In genomic region chr12:24877231-24877630, GRCm38 (mm10) we compare ENCODE assay signal across 17 mouse cellular contexts. TPM values are rescaled to one million over a fixed set of nuclear protein-coding genes. Genes with fewer than 3 reads are reported as not detected.
A peak's percentile ranks its signal among the peaks of the same experiment; 100 is the strongest.
DNase-seq lines count a peak whose midpoint lies in the region; ATAC-seq and TF ChIP-seq lines count a peak whose summit lies in the region.
"Had no signal": no experiment of that assay in that cellular context is flagged by ENCODE, and none has a peak within 500 bp of the region (broad histone marks: within the 10 kb centered on the region; RNA-seq: fewer than 3 reads in every experiment).

No protein-coding gene starts in this region.

- H3K9ac ChIP-seq in liver, embryonic 11.5 days (ENCODE audit: low read depth, low read length) = no peak overlapping the region
- no peak overlapping the region for H3K9ac ChIP-seq in liver, postnatal 0 days (replicated peaks)
- H3K9ac ChIP-seq: forebrain, embryonic 15.5 days; hindbrain, embryonic 15.5 days had no signal

- no peak for TF ChIP-seq EP300 in liver, postnatal 0 days (IDR thresholded peaks at IDR 0.05; ENCODE audit: low read depth)

- 78% methylated on average over 7 of the region's 7 CpGs for WGBS in liver, embryonic 11.5 days
- 68% methylated on average over 7 of the region's 7 CpGs for WGBS in embryonic facial prominence, embryonic 10.5 days
- 74% methylated on average over 7 of the region's 7 CpGs for WGBS in liver, postnatal 0 days (ENCODE audit: insufficient replicate concordance)

- TF ChIP-seq CTCF in liver, postnatal 0 days (IDR thresholded peaks at IDR 0.05; ENCODE audit: low read depth) = no peak

- H3K36me3 ChIP-seq in liver, embryonic 11.5 days (ENCODE audit: control insufficient read depth, insufficient read depth, low read length) = no peaks in the 10 kb centered on the region
- peaks cover 4% of the 10 kb centered on the region for H3K36me3 ChIP-seq in embryonic facial prominence, embryonic 10.5 days (replicated peaks)
- H3K36me3 ChIP-seq in liver, postnatal 0 days (replicated peaks; ENCODE audit: insufficient read depth, low read length) = no peaks in the 10 kb centered on the region
- H3K36me3 ChIP-seq: forebrain, embryonic 15.5 days; hindbrain, embryonic 15.5 days had no signal

- no peak overlapping the region for H3K4me3 ChIP-seq in liver, embryonic 11.5 days (ENCODE audit: low read depth, low read length)
- H3K4me3 ChIP-seq in embryonic facial prominence, embryonic 10.5 days = no peak overlapping the region
- H3K4me3 ChIP-seq in liver, postnatal 0 days (ENCODE audit: low read depth, low read length) = no peak overlapping the region
- H3K4me3 ChIP-seq: forebrain, embryonic 15.5 days; hindbrain, embryonic 15.5 days had no signal

- no peaks in the 10 kb centered on the region for H3K27me3 ChIP-seq in liver, embryonic 11.5 days (replicated peaks; ENCODE audit: control insufficient read depth, insufficient read depth, low read length)
- no peaks in the 10 kb centered on the region for H3K27me3 ChIP-seq in embryonic facial prominence, embryonic 10.5 days (replicated peaks; ENCODE audit: low read depth, poor library complexity, severe bottlenecking)
- no peaks in the 10 kb centered on the region for H3K27me3 ChIP-seq in liver, postnatal 0 days (ENCODE audit: insufficient read depth, low read length)
- H3K27me3 ChIP-seq: forebrain, embryonic 15.5 days; hindbrain, embryonic 15.5 days had no signal

- H3K4me2 ChIP-seq in liver, embryonic 11.5 days = no peak overlapping the region
- H3K4me2 ChIP-seq in liver, postnatal 0 days (ENCODE audit: low read depth, low read length) = no peak overlapping the region
- H3K4me2 ChIP-seq: forebrain, embryonic 15.5 days; hindbrain, embryonic 15.5 days; midbrain, embryonic 11.5 days had no signal

- no peaks in the 10 kb centered on the region for H3K9me3 ChIP-seq in liver, embryonic 11.5 days (ENCODE audit: control insufficient read depth, low read length)
- H3K9me3 ChIP-seq in embryonic facial prominence, embryonic 10.5 days = no peaks in the 10 kb centered on the region
- H3K9me3 ChIP-seq in liver, postnatal 0 days (ENCODE audit: low read length) = no peaks in the 10 kb centered on the region
- H3K9me3 ChIP-seq: forebrain, embryonic 15.5 days; hindbrain, embryonic 15.5 days had no signal

- no peak for DNase-seq in liver, embryonic 11.5 days (ENCODE audit: low spot score)
- no peak for DNase-seq in liver
- DNase-seq in embryonic facial prominence, embryonic 10.5 days (ENCODE audit: low spot score) = no peak
- DNase-seq in gonadal fat pad, adult 2 months (ENCODE audit: low read depth) = peak; percentile 30
- DNase-seq in liver, postnatal 0 days = no peak
- DNase-seq in ovary, adult 18-20 months (ENCODE audit: low spot score) = no peak
- no peak for DNase-seq in ovary, postnatal 36 days (ENCODE audit: low spot score)
- DNase-seq: adrenal gland, adult 2 months; embryo, embryonic 11 days; gastrocnemius, postnatal 14 days; kidney, postnatal 36 days; thymus, postnatal 36 days had no signal

- no peak for ATAC-seq in liver, embryonic 11.5 days (replicated peaks; ENCODE audit: low FRiP score)
- ATAC-seq in liver, postnatal 0 days = no peak
- no peak for ATAC-seq in monocyte, adult 5-6 weeks (replicated peaks; ENCODE audit: insufficient number of reproducible peaks, low FRiP score, low TSS enrichment, poor library complexity, severe bottlenecking)
- ATAC-seq: CD4-positive, CD25-positive, alpha-beta regulatory T cell, adult 4 months; forebrain, embryonic 15.5 days had no signal

- H3K4me1 ChIP-seq in liver, embryonic 11.5 days (replicated peaks; ENCODE audit: control insufficient read depth, insufficient read depth, low read length) = peaks cover 18% of the 10 kb centered on the region
- H3K4me1 ChIP-seq in embryonic facial prominence, embryonic 10.5 days = peaks cover 33% of the 10 kb centered on the region
- peaks cover 24% of the 10 kb centered on the region for H3K4me1 ChIP-seq in liver, postnatal 0 days (ENCODE audit: insufficient read depth)

- 0 out of 2 replicates have a peak overlapping the region, but pooled peaks have one; percentile 34 for H3K27ac ChIP-seq in liver, embryonic 11.5 days (ENCODE audit: low read depth, low read length)
- H3K27ac ChIP-seq in embryonic facial prominence, embryonic 10.5 days (replicated peaks) = 0 out of 2 replicates have a peak overlapping the region, but pooled peaks have one; percentile 1
- peak overlapping the region; percentile 16; the same call in 1 of the 2 replicates for H3K27ac ChIP-seq in liver, postnatal 0 days (ENCODE audit: low read depth)
- H3K27ac ChIP-seq: forebrain, embryonic 15.5 days; hindbrain, embryonic 15.5 days had no signal

RNA-seq across cellular contexts. Expression of gene Mboat2, which starts 46.6 kb away (rescaled TPM):
- 16.0 and 18.1 TPM in 2 replicates for polyA plus RNA-seq in liver, embryonic 11.5 days (2014; fragmentation: Nextera tagmentation; extraction: Ambion mirVana)
- 45.0 and 45.7 TPM in 2 replicates for polyA plus RNA-seq in embryonic facial prominence, embryonic 10.5 days (2016; fragmentation: Nextera tagmentation; extraction: Ambion mirVana)
- polyA plus RNA-seq in gonadal fat pad, adult 2 months (2012; rRNA removed) = 22.6 and 27.8 TPM in 2 replicates
- 1.9 and 2.0 TPM in 2 replicates for polyA plus RNA-seq in liver, postnatal 0 days (2015; fragmentation: Nextera tagmentation; extraction: Ambion mirVana)
- 3.0 to 7.7 TPM (median 4.0 TPM) in 3 replicates for total RNA-seq in monocyte, adult 5-6 weeks (2017)
